Mouse (Mus musculus) adipocyte (in vitro differentiated cells): ENCODE measurements around the gene Erbin.

Experiments
- DNase-seq: peaks from one replicate; pipeline ENCODE4 v3.0.0-alpha.2; 2016; ENCODE audit warnings: low spot score

Erbin gene

GRCm38 (mm10) chr13:103920261-103920932 lies at the start of gene Erbin:
Erbin (minus strand) TSS chr13:103920514.
- peak; percentile 78 for DNase-seq

GRCm38 (mm10) chr13:103969912-103970311 lies 49.6 kb upstream of the Erbin start:
- no peak for DNase-seq

GRCm38 (mm10) chr13:103967987-103968386 lies 47.7 kb upstream of the Erbin start:
- no peak for DNase-seq

GRCm38 (mm10) chr13:103966696-103967215 lies 46.4 kb upstream of the Erbin start:
- no peak for DNase-seq

- no peak for DNase-seq
Measured at GRCm38 (mm10) chr13:103965187-103965586, 44.9 kb upstream of the Erbin start.

DNA sequence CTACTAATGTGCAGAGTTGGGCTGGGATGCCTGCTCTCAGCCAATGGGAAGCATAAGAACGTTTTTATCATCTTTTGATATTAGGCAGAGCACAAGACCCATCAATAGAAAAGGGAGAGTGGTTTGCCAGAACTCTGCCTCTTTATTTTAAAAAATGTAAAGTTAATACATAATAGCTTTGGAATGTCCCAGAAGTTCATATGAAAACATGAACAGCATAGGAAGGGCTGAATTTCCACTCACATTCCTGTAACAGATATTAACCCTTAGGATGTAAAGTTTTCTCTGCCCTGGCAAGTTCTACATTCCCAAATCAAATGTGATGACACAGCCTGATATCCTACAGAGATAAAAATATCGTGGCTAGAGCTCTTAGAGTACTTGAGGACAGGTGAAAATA lies 42.8 kb upstream of the Erbin start:
- DNase-seq, result no peak

DNA sequence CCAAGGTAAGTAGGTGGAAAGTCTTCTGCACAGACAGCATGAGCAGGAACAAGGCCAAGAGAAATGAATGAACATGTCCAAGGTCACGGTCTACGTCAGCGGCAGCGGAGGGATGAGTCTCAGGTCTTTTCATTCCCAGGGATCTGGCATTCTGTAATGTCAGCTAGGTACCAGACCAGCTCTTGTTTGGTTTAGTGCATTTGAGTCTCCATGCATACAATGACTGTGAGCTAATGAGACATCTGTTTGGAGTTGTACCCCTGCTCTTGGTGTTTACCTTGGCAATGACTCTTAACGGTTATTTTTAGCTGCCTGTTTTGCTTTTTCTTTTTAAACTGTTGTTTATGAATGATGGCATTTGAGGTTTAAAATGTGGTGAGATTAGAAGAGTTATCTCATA lies 39.5 kb upstream of the Erbin start:
- DNase-seq, result no peak

GRCm38 (mm10) chr13:103958607-103959123 lies 38.4 kb upstream of the Erbin start:
- DNase-seq, result no peak

DNA sequence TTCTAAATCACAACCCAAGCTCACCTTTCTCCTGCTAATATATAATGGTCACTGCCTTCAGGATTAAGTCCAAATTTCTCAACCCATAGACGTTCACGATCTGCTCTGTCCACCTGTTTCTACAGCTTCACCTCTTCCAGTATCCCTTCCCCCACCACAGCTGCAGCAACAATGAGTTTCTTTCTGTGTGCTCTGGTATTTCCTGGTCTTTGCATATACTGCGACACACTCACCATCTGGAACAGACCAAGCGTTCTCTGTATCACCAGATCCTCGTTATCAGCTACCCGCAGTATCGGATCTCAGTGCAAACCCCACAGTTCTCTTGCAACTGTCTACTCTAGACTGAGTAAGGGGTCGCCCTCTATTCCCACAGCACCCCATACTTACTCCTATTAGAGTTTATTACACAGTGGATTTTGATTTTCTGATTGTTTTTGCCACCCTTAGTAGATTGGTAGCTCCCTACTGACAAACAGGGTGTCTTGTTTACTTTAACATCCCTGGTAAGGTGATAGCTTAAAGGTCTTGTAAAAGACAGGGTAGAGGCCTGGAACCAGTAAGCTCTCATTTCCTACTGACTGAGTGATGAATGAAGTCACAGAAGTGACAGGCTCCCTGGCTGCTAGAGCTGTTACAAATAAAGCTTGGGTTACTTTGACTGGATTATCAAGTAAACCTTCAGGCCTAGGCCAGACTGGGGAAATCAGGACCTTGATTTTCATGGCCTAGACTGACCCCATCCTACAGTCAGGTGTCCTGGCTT lies 37.0 kb upstream of the Erbin start:
- no peak for DNase-seq

- no peak for DNase-seq
Measured at GRCm38 (mm10) chr13:103955652-103956051, 35.3 kb upstream of the Erbin start.

DNA sequence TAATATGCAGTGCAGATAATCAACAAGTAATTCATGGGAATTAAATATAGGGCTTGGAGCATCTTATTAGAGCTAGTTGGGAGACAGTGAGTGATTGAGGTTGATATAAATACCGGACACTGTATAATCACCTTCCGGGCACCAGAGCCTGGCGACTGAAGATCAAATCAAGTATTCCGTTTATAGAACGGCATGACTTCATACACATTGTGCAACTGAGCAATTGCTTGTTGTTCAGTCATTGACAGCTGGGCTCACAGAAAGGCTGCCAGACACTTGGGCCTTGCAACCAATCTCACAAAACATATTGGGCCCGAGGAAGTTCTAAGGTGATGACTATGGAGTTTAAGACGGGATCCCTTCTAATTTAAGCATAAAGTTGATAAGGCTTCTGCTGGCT lies 31.1 kb upstream of the Erbin start:
- DNase-seq, result no peak

- no peak for DNase-seq
Measured at GRCm38 (mm10) chr13:103940796-103941195, 20.5 kb upstream of the Erbin start.

GRCm38 (mm10) chr13:103924586-103924985 lies 4.3 kb upstream of the Erbin start:
- DNase-seq, result no peak

DNA sequence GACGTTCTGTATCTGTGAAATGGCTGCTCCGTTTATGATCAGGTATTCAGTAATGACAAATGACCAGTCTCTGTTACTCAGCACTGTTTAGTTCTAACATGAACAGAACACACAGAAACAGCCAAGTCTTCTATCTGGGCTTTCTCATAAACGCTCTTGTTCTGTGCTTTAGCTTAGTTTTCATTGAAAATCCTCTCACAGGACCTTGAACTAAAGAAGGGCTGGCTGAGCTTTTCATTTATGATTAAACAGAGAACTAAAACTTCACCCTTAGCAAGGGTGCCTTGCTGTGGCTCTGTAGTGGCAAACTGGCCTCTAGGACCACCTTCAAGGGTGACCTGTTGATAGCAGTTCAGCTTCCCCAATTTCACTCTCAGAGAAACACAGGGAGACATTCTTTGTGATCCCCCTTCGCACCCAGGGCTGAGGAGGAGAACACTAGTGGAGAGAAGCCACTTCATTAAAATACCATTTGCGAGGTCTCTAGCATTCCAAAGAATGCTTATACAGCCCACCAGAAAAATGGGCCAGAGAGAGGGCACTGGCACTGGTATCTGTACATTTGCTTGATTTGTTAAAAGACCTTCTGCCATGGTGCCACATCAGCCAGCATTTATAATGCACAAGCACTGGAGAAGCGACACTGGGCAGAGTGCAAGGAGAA lies 3.2 kb upstream of the Erbin start:
- DNase-seq, result no peak

DNA sequence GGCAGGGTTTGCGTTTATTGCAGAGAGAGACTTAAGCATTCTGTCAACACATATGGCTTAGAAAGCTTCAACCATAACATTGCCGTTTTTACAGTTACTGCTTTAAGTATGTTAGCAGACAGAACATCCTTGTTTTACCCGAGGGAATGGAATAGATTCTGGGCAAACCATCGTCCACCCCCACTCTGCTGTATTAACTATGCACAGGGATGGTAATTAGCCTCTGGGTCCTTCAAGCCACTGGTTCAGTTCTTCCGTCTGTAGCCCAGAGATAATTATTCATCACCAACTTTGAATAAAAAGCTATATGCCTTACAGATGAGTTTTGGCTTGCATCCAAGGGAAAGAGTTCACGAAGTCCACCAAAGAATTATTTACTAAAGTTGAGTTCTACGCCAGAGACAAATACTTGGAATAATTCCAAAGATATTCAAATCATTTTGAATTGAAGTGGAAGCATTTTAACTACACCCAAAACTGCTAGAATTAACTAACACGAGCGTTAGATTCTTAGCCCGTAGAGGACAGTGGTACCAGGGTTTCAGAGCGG lies 1.6 kb upstream of the Erbin start:
- DNase-seq, result no peak

DNA sequence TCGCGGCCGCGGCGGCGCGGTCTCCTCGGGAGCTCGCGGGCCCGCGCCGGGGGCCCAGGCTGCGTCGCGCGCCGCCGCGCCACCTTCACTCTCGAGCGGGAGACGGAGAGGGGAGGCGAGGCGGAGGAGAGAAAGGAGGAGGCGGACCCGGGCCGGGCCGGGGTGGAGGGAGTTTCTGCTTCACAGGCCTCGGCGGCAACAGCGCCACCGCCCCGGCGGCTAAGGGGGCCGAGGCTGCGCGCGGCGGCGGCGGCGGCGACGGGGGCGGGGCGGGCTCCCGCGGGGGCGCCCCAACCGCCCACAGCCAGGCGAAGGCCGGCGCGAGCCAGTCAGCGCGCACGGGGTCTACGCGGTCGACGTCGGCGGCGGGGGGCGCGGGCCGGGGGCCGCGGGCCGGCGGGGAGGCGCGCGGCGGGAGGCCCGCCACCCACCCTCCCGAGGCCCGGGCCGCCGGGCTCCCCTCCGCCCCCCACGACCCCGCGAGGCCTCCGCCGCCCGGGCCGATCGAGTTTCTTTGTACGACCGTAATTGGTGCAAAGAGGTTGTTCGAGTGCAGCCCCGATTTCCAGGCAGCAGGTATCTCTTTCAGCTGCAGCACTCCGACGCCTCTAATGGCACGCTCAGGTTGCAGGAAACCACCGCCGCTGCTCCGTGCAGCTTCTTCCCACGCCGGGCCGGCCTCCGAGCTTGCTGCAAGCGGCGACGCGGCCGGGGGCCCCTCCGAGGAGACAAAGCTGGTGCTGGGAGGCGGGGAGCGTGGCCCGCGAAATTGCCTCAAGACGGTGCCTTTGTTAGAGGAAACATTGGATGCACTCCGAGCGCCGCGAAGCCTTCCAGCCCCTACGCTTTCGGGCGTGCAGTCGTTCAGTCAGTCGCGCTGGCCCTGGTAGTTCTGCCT lies 868 bp upstream of the Erbin start:
- DNase-seq, result peak; percentile 78

DNA sequence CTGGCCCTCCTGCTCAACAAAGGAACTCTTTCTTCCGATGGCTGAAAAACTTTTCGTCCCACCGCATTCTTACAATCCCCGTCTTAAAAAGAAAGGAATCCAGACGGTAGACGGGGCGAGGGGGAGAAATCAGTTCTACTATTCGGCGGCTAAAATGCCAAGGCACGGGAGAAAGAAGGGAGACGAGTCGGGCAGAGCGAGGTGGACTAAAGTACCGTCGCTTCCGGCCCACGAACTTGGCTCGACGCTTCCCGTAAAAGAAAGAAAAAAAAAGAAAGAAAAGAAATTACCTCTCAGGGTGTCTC lies 406 bp downstream of the Erbin start:
- DNase-seq, result peak; percentile 63

GRCm38 (mm10) chr13:103919234-103919955 lies 919 bp downstream of the Erbin start:
- peak; percentile 69 for DNase-seq

- peak; percentile 33 for DNase-seq
Measured at GRCm38 (mm10) chr13:103918432-103918831, 1.9 kb downstream of the Erbin start.

DNA sequence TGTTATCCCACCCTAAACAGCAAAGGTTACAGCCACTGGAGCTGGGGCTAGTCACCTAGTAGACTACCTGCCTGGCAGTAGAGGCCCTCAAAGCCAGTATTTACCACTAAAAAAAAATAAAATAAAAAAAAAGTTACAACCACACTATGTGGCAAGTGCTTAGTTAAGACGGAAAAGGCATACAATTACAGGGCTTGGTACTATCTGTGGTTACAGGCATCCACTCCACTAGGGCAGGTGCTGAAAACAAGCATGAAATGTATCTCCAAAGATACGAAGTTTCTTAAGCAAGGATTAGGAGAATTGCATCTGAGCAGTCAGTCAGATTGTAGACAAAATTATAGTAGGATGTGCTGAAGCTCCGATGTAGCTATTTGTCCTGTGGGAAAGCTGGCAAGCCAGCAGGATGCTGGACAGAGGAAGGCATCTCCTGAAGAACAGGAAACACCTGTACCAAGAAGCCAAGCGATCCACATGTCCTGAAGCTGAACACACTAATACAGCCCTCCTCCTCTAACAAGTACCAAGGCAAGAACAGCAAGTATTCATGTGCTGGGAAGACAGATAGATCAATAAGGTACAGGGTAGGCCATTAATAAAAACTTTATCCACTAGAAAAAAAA lies 6.1 kb downstream of the Erbin start:
- DNase-seq, result no peak
